Mouse (Mus musculus): Measurements from ENCODE around the gene Clk2.
A peak's percentile ranks its signal among the peaks of the same experiment; 100 is the strongest.

- TF ChIP-seq CTCF (IDR thresholded peaks at IDR 0.05) (no peak), POLR2A (IDR thresholded peaks at IDR 0.05; ENCODE audit: insufficient read depth, low read depth, low read length) (peak; percentile 75)
These were observed 49.4 kb downstream of the Clk2 start for GRCm38 (mm10) chr3:89213803-89214530.
